Mouse (Mus musculus) hindbrain, postnatal 0 days (tissue): ENCODE measurements around the gene Atp2b2. TPM values are rescaled to one million over a fixed set of nuclear protein-coding genes. Genes with fewer than 3 reads are reported as not detected.

Source experiments
- ATAC-seq: fragments of 200-750 bp; cut with Nextera tagmentation; 2 replicates; pipeline ENCODE4 v1.8.0; 2017; ENCODE audit warnings: mild to moderate bottlenecking, moderate TSS enrichment, moderate library complexity
- DNase-seq: peaks from one replicate; pipeline ENCODE4 v3.0.0-alpha.2; 2015; ENCODE audit warnings: low spot score
- H3K27ac ChIP-seq: fragments of 300-500 bp; sonication (generic); 2 replicates; pipeline ENCODE4 v1.5.1; 2014; ENCODE audit warnings: mild to moderate bottlenecking
- H3K27me3 ChIP-seq: fragments of 300-500 bp; sonication (generic); 2 replicates; pipeline ENCODE4 v1.6.1; 2014; ENCODE audit warnings: low read length, mixed read lengths; ENCODE audit not compliant: insufficient read depth
- H3K36me3 ChIP-seq: fragments of 300-500 bp; sonication (generic); 2 replicates; pipeline ENCODE4 v1.6.1; 2014; ENCODE audit warnings: low read length, mixed read lengths; ENCODE audit not compliant: insufficient read depth
- H3K4me1 ChIP-seq: fragments of 300-500 bp; sonication (generic); 2 replicates; pipeline ENCODE4 v1.6.1; 2014; ENCODE audit warnings: antibody characterized with exemption, low read length, mixed read lengths; ENCODE audit not compliant: insufficient read depth
- H3K4me2 ChIP-seq: fragments of 300-500 bp; sonication (generic); 2 replicates; pipeline ENCODE4 v1.6.1; 2014; ENCODE audit warnings: low read depth, mild to moderate bottlenecking, low read length, moderate library complexity, mixed read lengths
- H3K4me3 ChIP-seq: fragments of 300-500 bp; sonication (generic); 2 replicates; pipeline ENCODE4 v1.5.1; 2014; ENCODE audit warnings: low read length
- H3K9ac ChIP-seq: fragments of 300-500 bp; sonication (generic); replicated peaks from 2 replicates; pipeline ENCODE4 v1.6.1; 2014; ENCODE audit warnings: mild to moderate bottlenecking, low read length, moderate library complexity, mixed read lengths
- H3K9me3 ChIP-seq: fragments of 300-500 bp; sonication (generic); 2 replicates; pipeline ENCODE4 v1.6.1; 2016; ENCODE audit warnings: low read length, mixed read lengths
- CTCF ChIP-seq: IDR thresholded peaks from 2 replicates; pipeline ENCODE4 v1.5.1; 2016; ENCODE audit warnings: antibody characterized with exemption, control low read depth, low read depth
- WGBS: fragments of 180-500 bp; shearing (Covaris S2); extraction: QIAGEN DNeasy Blood & Tissue Kit; methylation state at CpG from one replicate; pipeline ENCODE4 v1.1.7; 2014; 5-methylcytosine and 5-hydroxymethylcytosine counted together
- polyA plus RNA-seq: library from polyadenylated mRNA; unstranded; fragments of >200 nt; fragmentation: Nextera tagmentation; extraction: Ambion mirVana; gene quantifications from 2 replicates; pipeline ENCODE4 v1.2.1, GENCODE M21; 2015
- total RNA-seq: library from RNA; depleted of rRNA; stranded (reverse); fragments of >200 nt; gene quantifications from 2 replicates; pipeline ENCODE4 v1.2.3, GENCODE M21; 2014

Atp2b2 gene
- total and polyA plus RNA-seq, 2 experiments from 2014 or later: 58.8 to 127 TPM

GRCm38 (mm10) chr6:113745117-113745516 lies 297.3 kb downstream of the Atp2b2 start:
- Histone ChIP-seq H3K27me3 (no peaks in the 10 kb centered on the region), H3K9me3 (no peaks in the 10 kb centered on the region), H3K9ac (no peak overlapping the region), H3K4me1 (no peaks in the 10 kb centered on the region), H3K4me3 (no peak overlapping the region), H3K36me3 (peaks cover 11% of the 10 kb centered on the region), H3K27ac (no peak overlapping the region), H3K4me2 (no peak overlapping the region)
- no peak for TF ChIP-seq CTCF
- no peak for DNase-seq
- no peak for ATAC-seq

GRCm38 (mm10) chr6:113743111-113743510 lies 299.3 kb downstream of the Atp2b2 start:
- WGBS: 58% methylated on average over 1 of the region's 1 CpGs
- DNase-seq (no peak), ATAC-seq (no peak)
- no peak for TF ChIP-seq CTCF
- Histone ChIP-seq H3K4me3 (no peak overlapping the region), H3K27me3 (no peaks in the 10 kb centered on the region), H3K4me2 (no peak overlapping the region), H3K27ac (no peak overlapping the region), H3K9ac (no peak overlapping the region), H3K4me1 (0 out of 2 replicates have a peak, but pooled peaks cover 5% of the 10 kb centered on the region), H3K36me3 (peaks cover 14% of the 10 kb centered on the region), H3K9me3 (no peaks in the 10 kb centered on the region)

GRCm38 (mm10) chr6:113742321-113742720 lies 300.1 kb downstream of the Atp2b2 start:
- Histone ChIP-seq H3K27me3 (no peaks in the 10 kb centered on the region), H3K4me1 (0 out of 2 replicates have a peak, but pooled peaks cover 5% of the 10 kb centered on the region), H3K36me3 (peaks cover 11% of the 10 kb centered on the region), H3K9ac (no peak overlapping the region), H3K4me3 (no peak overlapping the region), H3K27ac (no peak overlapping the region), H3K4me2 (no peak overlapping the region), H3K9me3 (no peaks in the 10 kb centered on the region)
- TF ChIP-seq CTCF: no peak
- DNase-seq: no peak
- WGBS: 78% methylated on average over 1 of the region's 1 CpGs
- ATAC-seq: no peak

- Histone ChIP-seq H3K4me2 (no peak overlapping the region), H3K27ac (no peak overlapping the region), H3K4me1 (0 out of 2 replicates have a peak, but pooled peaks cover 5% of the 10 kb centered on the region), H3K4me3 (no peak overlapping the region), H3K9ac (no peak overlapping the region), H3K9me3 (no peaks in the 10 kb centered on the region), H3K36me3 (peaks cover 10% of the 10 kb centered on the region), H3K27me3 (no peaks in the 10 kb centered on the region)
- DNase-seq (no peak), ATAC-seq (no peak)
- TF ChIP-seq CTCF: no peak
- WGBS: 71% methylated on average over 2 of the region's 2 CpGs
These were observed 301.0 kb downstream of the Atp2b2 start for GRCm38 (mm10) chr6:113741425-113741824.

- peak; percentile 95 for DNase-seq
- H3K36me3 ChIP-seq: peaks cover 19% of the 10 kb centered on the region
- H3K9ac ChIP-seq: peak within 1 kb of the TSS; percentile 69
- H3K9me3 ChIP-seq: no peaks in the 10 kb centered on the region
- no peaks in the 10 kb centered on the region for H3K27me3 ChIP-seq
- ATAC-seq: peak; percentile 91
- 0 out of 2 replicates have a peak, but pooled peaks have one; percentile 1 for TF ChIP-seq CTCF
- H3K4me2 ChIP-seq: peak within 1 kb of the TSS; percentile 81
- peak within 1 kb of the TSS; percentile 77 for H3K4me3 ChIP-seq
- peak within 1 kb of the TSS; percentile 72 for H3K27ac ChIP-seq
- H3K4me1 ChIP-seq: 0 out of 2 replicates have a peak, but pooled peaks cover 5% of the 10 kb centered on the region
- 6% methylated on average over 41 of the region's 41 CpGs for WGBS
These were observed 301.9 kb downstream of the Atp2b2 start, which contains the start of gene Sec13 for GRCm38 (mm10) chr6:113740236-113741217. Sec13 (minus strand) TSS chr6:113740743.

GRCm38 (mm10) chr6:113737318-113738046 lies 304.9 kb downstream of the Atp2b2 start:
- peaks cover 34% of the 10 kb centered on the region for H3K36me3 ChIP-seq
- 94% methylated on average over 9 of the region's 9 CpGs for WGBS
- no peak overlapping the region for H3K4me2 ChIP-seq
- H3K4me3 ChIP-seq: no peak overlapping the region
- H3K4me1 ChIP-seq: 0 out of 2 replicates have a peak, but pooled peaks cover 5% of the 10 kb centered on the region
- no peaks in the 10 kb centered on the region for H3K27me3 ChIP-seq
- no peak for TF ChIP-seq CTCF
- DNase-seq: no peak
- H3K9me3 ChIP-seq: no peaks in the 10 kb centered on the region
- H3K9ac ChIP-seq: no peak overlapping the region
- no peak overlapping the region for H3K27ac ChIP-seq
- no peak for ATAC-seq
